Comparison of ENCODE assay signal across 23 mouse cellular contexts in the genomic region with DNA sequence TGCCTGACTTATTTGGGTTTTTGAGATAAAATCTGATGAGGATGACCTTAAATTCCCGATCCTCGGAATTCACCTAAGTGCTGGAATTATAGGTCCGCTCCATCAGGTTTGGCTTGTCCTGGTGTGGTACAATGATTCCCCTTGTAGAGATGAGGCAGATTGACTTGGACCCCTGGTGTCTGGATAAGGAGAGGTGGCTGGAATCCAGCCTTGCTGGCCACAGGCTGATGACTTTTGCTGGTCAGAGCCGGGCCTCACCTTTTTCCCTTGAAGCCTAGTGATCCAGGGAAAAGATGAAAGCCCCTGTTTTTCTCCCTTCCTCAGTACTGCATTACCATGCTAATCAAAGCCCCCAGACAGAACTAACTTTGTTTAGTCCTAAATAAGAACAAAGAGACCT. TPM values are rescaled to one million over a fixed set of nuclear protein-coding genes. Genes with fewer than 3 reads are reported as not detected.
DNase-seq lines count a peak whose midpoint lies in the region; ATAC-seq and TF ChIP-seq lines count a peak whose summit lies in the region.
"Had no signal": no experiment of that assay in that cellular context is flagged by ENCODE, and none has a peak within 500 bp of the region (broad histone marks: within the 10 kb centered on the region; RNA-seq: fewer than 3 reads in every experiment).

No protein-coding gene starts in this region.

- H3K27ac ChIP-seq in forebrain, embryonic 12.5 days: peak overlapping the region; percentile 76
- H3K27ac ChIP-seq in forebrain, postnatal 0 days (ENCODE audit: low read depth, low read length): no peak overlapping the region
- peak overlapping the region; percentile 57 for H3K27ac ChIP-seq in midbrain, embryonic 11.5 days (ENCODE audit: low read depth, low read length)
- H3K27ac ChIP-seq in midbrain, embryonic 16.5 days (ENCODE audit: low read length): no peak overlapping the region
- H3K27ac ChIP-seq in forebrain, embryonic 13.5 days: peak overlapping the region; percentile 69; the same call in 1 of the 2 replicates
- H3K27ac ChIP-seq in midbrain, embryonic 14.5 days (replicated peaks; ENCODE audit: low read depth, low read length): 0 out of 2 replicates have a peak overlapping the region, but pooled peaks have one; percentile 27
- H3K27ac ChIP-seq: embryonic facial prominence, embryonic 12.5 days; heart, adult 2 months; kidney, postnatal 0 days; layer of hippocampus, adult 2 months had no signal

- H3K4me2 ChIP-seq in forebrain, embryonic 12.5 days: no peak overlapping the region
- H3K4me2 ChIP-seq in forebrain, postnatal 0 days (ENCODE audit: low read depth): no peak overlapping the region
- H3K4me2 ChIP-seq in midbrain, embryonic 11.5 days: peak overlapping the region; percentile 3; the same call in 1 of the 2 replicates
- no peak overlapping the region for H3K4me2 ChIP-seq in midbrain, embryonic 16.5 days (ENCODE audit: low read length)
- H3K4me2 ChIP-seq in forebrain, embryonic 13.5 days: peak overlapping the region; percentile 22; the same call in 1 of the 2 replicates
- no peak overlapping the region for H3K4me2 ChIP-seq in midbrain, embryonic 14.5 days (ENCODE audit: low read length)
- H3K4me2 ChIP-seq: embryonic facial prominence, embryonic 12.5 days; lung, embryonic 14.5 days had no signal

- no peaks in the 10 kb centered on the region for H3K9me3 ChIP-seq in forebrain, embryonic 12.5 days
- H3K9me3 ChIP-seq in forebrain, postnatal 0 days (ENCODE audit: low read length): no peaks in the 10 kb centered on the region
- no peaks in the 10 kb centered on the region for H3K9me3 ChIP-seq in midbrain, embryonic 11.5 days (ENCODE audit: control insufficient read depth, low read length)
- H3K9me3 ChIP-seq in midbrain, embryonic 16.5 days (replicated peaks; ENCODE audit: control insufficient read depth, low read length, poor library complexity, severe bottlenecking): no peaks in the 10 kb centered on the region
- H3K9me3 ChIP-seq in forebrain, embryonic 13.5 days (replicated peaks): no peaks in the 10 kb centered on the region
- no peaks in the 10 kb centered on the region for H3K9me3 ChIP-seq in midbrain, embryonic 14.5 days (ENCODE audit: control insufficient read depth, low read length)
- H3K9me3 ChIP-seq: embryonic facial prominence, embryonic 12.5 days had no signal

- DNase-seq in forebrain, postnatal 0 days: no peak
- DNase-seq in midbrain, embryonic 11.5 days (ENCODE audit: low spot score, missing footprints): peak; percentile 83
- DNase-seq in midbrain, embryonic 14.5 days: no peak
- no peak for DNase-seq in left cerebral cortex, adult 8-10 months (ENCODE audit: low spot score in 2 of 2)
- DNase-seq in layer of hippocampus, adult 11-12 months (ENCODE audit: low spot score): no peak
- DNase-seq: adrenal gland, postnatal 10 days; gastrocnemius, postnatal 10 days; heart, adult 2 months; heart, postnatal 36 days; layer of hippocampus, postnatal 36 days; left cerebral cortex, postnatal 4 days; lung, embryonic 14.5 days; lung, postnatal 36 days; thymus, postnatal 14 days had no signal

- no peak for TF ChIP-seq CTCF in forebrain, postnatal 0 days (IDR thresholded peaks at IDR 0.05; ENCODE audit: low read depth)

- 66% methylated on average over 4 of the region's 4 CpGs for WGBS in forebrain, embryonic 12.5 days
- WGBS in forebrain, postnatal 0 days: 57% methylated on average over 4 of the region's 4 CpGs
- 72% methylated on average over 4 of the region's 4 CpGs for WGBS in midbrain, embryonic 11.5 days
- 66% methylated on average over 4 of the region's 4 CpGs for WGBS in midbrain, embryonic 16.5 days
- WGBS in forebrain, embryonic 13.5 days: 62% methylated on average over 4 of the region's 4 CpGs
- WGBS in midbrain, embryonic 14.5 days: 62% methylated on average over 4 of the region's 4 CpGs

- peaks cover 57% of the 10 kb centered on the region for H3K4me1 ChIP-seq in forebrain, embryonic 12.5 days
- H3K4me1 ChIP-seq in forebrain, postnatal 0 days (ENCODE audit: insufficient read depth): no peaks in the 10 kb centered on the region; the same call in 1 of the 2 replicates
- H3K4me1 ChIP-seq in midbrain, embryonic 11.5 days (ENCODE audit: control insufficient read depth, insufficient read depth, low read length): peaks cover 39% of the 10 kb centered on the region
- peaks cover 7% of the 10 kb centered on the region; the same call in 1 of the 2 replicates for H3K4me1 ChIP-seq in midbrain, embryonic 16.5 days (ENCODE audit: control insufficient read depth, insufficient read depth, low read length)
- peaks cover 55% of the 10 kb centered on the region for H3K4me1 ChIP-seq in forebrain, embryonic 13.5 days
- H3K4me1 ChIP-seq in midbrain, embryonic 14.5 days (ENCODE audit: control insufficient read depth, insufficient read depth, low read length): 0 out of 2 replicates have a peak, but pooled peaks cover 6% of the 10 kb centered on the region

- peaks cover 7% of the 10 kb centered on the region; the same call in 1 of the 2 replicates for H3K27me3 ChIP-seq in forebrain, embryonic 12.5 days
- peaks cover 5% of the 10 kb centered on the region; the same call in 1 of the 2 replicates for H3K27me3 ChIP-seq in forebrain, postnatal 0 days (ENCODE audit: insufficient read depth, low read length)
- peaks cover 7% of the 10 kb centered on the region for H3K27me3 ChIP-seq in midbrain, embryonic 11.5 days (ENCODE audit: control insufficient read depth, insufficient read depth, low read length)
- peaks cover 5% of the 10 kb centered on the region; the same call in 1 of the 2 replicates for H3K27me3 ChIP-seq in midbrain, embryonic 16.5 days (ENCODE audit: control insufficient read depth, insufficient read depth, low read depth, low read length)
- peaks cover 4% of the 10 kb centered on the region; the same call in 1 of the 2 replicates for H3K27me3 ChIP-seq in forebrain, embryonic 13.5 days
- peaks cover 15% of the 10 kb centered on the region for H3K27me3 ChIP-seq in midbrain, embryonic 14.5 days (ENCODE audit: control insufficient read depth, insufficient read depth, low read length)

- ATAC-seq in forebrain, embryonic 12.5 days (ENCODE audit: low FRiP score): no peak
- ATAC-seq in forebrain, postnatal 0 days: no peak
- ATAC-seq in midbrain, embryonic 11.5 days (ENCODE audit: low FRiP score): no peak
- ATAC-seq in midbrain, embryonic 16.5 days: no peak
- no peak for ATAC-seq in forebrain, embryonic 13.5 days
- ATAC-seq in midbrain, embryonic 14.5 days (ENCODE audit: low FRiP score, low TSS enrichment): no peak
- ATAC-seq: intestine, postnatal 0 days; Patski had no signal

- no peak overlapping the region for H3K4me3 ChIP-seq in forebrain, embryonic 12.5 days (replicated peaks)
- H3K4me3 ChIP-seq in forebrain, postnatal 0 days (ENCODE audit: low read depth, low read length): no peak overlapping the region
- no peak overlapping the region for H3K4me3 ChIP-seq in midbrain, embryonic 11.5 days (ENCODE audit: low read depth, low read length)
- H3K4me3 ChIP-seq in midbrain, embryonic 16.5 days (ENCODE audit: low read depth, low read length): no peak overlapping the region
- H3K4me3 ChIP-seq in forebrain, embryonic 13.5 days: no peak overlapping the region
- H3K4me3 ChIP-seq in midbrain, embryonic 14.5 days (replicated peaks; ENCODE audit: low read depth, low read length): no peak overlapping the region
- H3K4me3 ChIP-seq: embryonic facial prominence, embryonic 12.5 days; erythroblast, embryonic 14.5 days; heart, adult 2 months; layer of hippocampus, adult 2 months had no signal

- no peaks in the 10 kb centered on the region for H3K36me3 ChIP-seq in forebrain, embryonic 12.5 days (replicated peaks)
- no peaks in the 10 kb centered on the region for H3K36me3 ChIP-seq in forebrain, postnatal 0 days (ENCODE audit: insufficient read depth)
- H3K36me3 ChIP-seq in midbrain, embryonic 11.5 days (ENCODE audit: control insufficient read depth, insufficient read depth, low read length): no peaks in the 10 kb centered on the region
- no peaks in the 10 kb centered on the region for H3K36me3 ChIP-seq in midbrain, embryonic 16.5 days (ENCODE audit: control insufficient read depth, insufficient read depth, low read length)
- no peaks in the 10 kb centered on the region for H3K36me3 ChIP-seq in forebrain, embryonic 13.5 days (ENCODE audit: poor library complexity, severe bottlenecking)
- H3K36me3 ChIP-seq in midbrain, embryonic 14.5 days (ENCODE audit: control insufficient read depth, insufficient read depth, low read length): no peaks in the 10 kb centered on the region
- H3K36me3 ChIP-seq: embryonic facial prominence, embryonic 12.5 days had no signal

- 0 out of 2 replicates have a peak overlapping the region, but pooled peaks have one; percentile 25 for H3K9ac ChIP-seq in forebrain, embryonic 12.5 days
- H3K9ac ChIP-seq in forebrain, postnatal 0 days: no peak overlapping the region
- H3K9ac ChIP-seq in midbrain, embryonic 11.5 days (ENCODE audit: low read length): peak overlapping the region; percentile 38; the same call in 1 of the 2 replicates
- H3K9ac ChIP-seq in midbrain, embryonic 16.5 days (ENCODE audit: low read depth, low read length): no peak overlapping the region
- H3K9ac ChIP-seq in forebrain, embryonic 13.5 days: peak overlapping the region; percentile 21; the same call in 1 of the 2 replicates
- no peak overlapping the region for H3K9ac ChIP-seq in midbrain, embryonic 14.5 days (replicated peaks; ENCODE audit: low read length)
- H3K9ac ChIP-seq: embryonic facial prominence, embryonic 12.5 days; lung, embryonic 14.5 days had no signal

RNA-seq across cellular contexts. Expression of gene Slc16a6, which starts 2.3 kb away (rescaled TPM):
- 4.0 and 5.4 TPM in 2 replicates for polyA plus RNA-seq in forebrain, embryonic 12.5 days (2016; fragmentation: Nextera tagmentation; extraction: Ambion mirVana)
- total RNA-seq in forebrain, postnatal 0 days (2014; rRNA removed): 6.8 and 9.8 TPM in 2 replicates
- polyA plus RNA-seq in forebrain, postnatal 0 days (2015; fragmentation: Nextera tagmentation; extraction: Ambion mirVana): 5.4 and 6.9 TPM in 2 replicates
- polyA plus RNA-seq in midbrain, embryonic 11.5 days (2014; fragmentation: Nextera tagmentation; extraction: Ambion mirVana): 3.6 TPM in 2 replicates
- polyA plus RNA-seq in midbrain, embryonic 16.5 days (2015; fragmentation: Nextera tagmentation; extraction: Ambion mirVana): 3.7 and 4.5 TPM in 2 replicates
- 3.6 and 5.0 TPM in 2 replicates for polyA plus RNA-seq in forebrain, embryonic 13.5 days (2015; fragmentation: Nextera tagmentation; extraction: Ambion mirVana)
- 2.8 and 3.1 TPM in 2 replicates for polyA plus RNA-seq in midbrain, embryonic 14.5 days (2014; fragmentation: Nextera tagmentation; extraction: Ambion mirVana)
- total RNA-seq in left cerebral cortex, adult 8-10 months (2022): 10 to 100 TPM; 12.5 to 15.6 (median 14.0) TPM

RNA-seq across cellular contexts. Expression of gene Arsg, which starts 2.5 kb away (rescaled TPM):
- polyA plus RNA-seq in forebrain, embryonic 12.5 days (2016; fragmentation: Nextera tagmentation; extraction: Ambion mirVana): 2.4 and 2.6 TPM in 2 replicates
- total RNA-seq in forebrain, postnatal 0 days (2014; rRNA removed): 5.3 and 6.5 TPM in 2 replicates
- polyA plus RNA-seq in forebrain, postnatal 0 days (2015; fragmentation: Nextera tagmentation; extraction: Ambion mirVana): 6.9 and 7.8 TPM in 2 replicates
- polyA plus RNA-seq in midbrain, embryonic 11.5 days (2014; fragmentation: Nextera tagmentation; extraction: Ambion mirVana): 2.9 and 4.7 TPM in 2 replicates
- polyA plus RNA-seq in midbrain, embryonic 16.5 days (2015; fragmentation: Nextera tagmentation; extraction: Ambion mirVana): 4.2 and 4.3 TPM in 2 replicates
- 3.4 and 5.4 TPM in 2 replicates for polyA plus RNA-seq in forebrain, embryonic 13.5 days (2015; fragmentation: Nextera tagmentation; extraction: Ambion mirVana)
- 1.3 and 2.7 TPM in 2 replicates for polyA plus RNA-seq in midbrain, embryonic 14.5 days (2014; fragmentation: Nextera tagmentation; extraction: Ambion mirVana)
- total RNA-seq in left cerebral cortex, adult 8-10 months (2022): 10 to 100 TPM; 21.3 to 24.4 (median 22.7) TPM

RNA-seq across cellular contexts. Expression of gene Amz2, which starts 50.0 kb away (rescaled TPM):
- polyA plus RNA-seq in forebrain, embryonic 12.5 days (2016; fragmentation: Nextera tagmentation; extraction: Ambion mirVana): 46.9 and 50.2 TPM in 2 replicates
- total RNA-seq in forebrain, postnatal 0 days (2014; rRNA removed): 200 and 213 TPM in 2 replicates
- polyA plus RNA-seq in forebrain, postnatal 0 days (2015; fragmentation: Nextera tagmentation; extraction: Ambion mirVana): 45.5 and 46.2 TPM in 2 replicates
- 46.8 and 49.0 TPM in 2 replicates for polyA plus RNA-seq in midbrain, embryonic 11.5 days (2014; fragmentation: Nextera tagmentation; extraction: Ambion mirVana)
- 55.7 and 56.1 TPM in 2 replicates for polyA plus RNA-seq in midbrain, embryonic 16.5 days (2015; fragmentation: Nextera tagmentation; extraction: Ambion mirVana)
- 57.6 and 58.4 TPM in 2 replicates for polyA plus RNA-seq in forebrain, embryonic 13.5 days (2015; fragmentation: Nextera tagmentation; extraction: Ambion mirVana)
- polyA plus RNA-seq in midbrain, embryonic 14.5 days (2014; fragmentation: Nextera tagmentation; extraction: Ambion mirVana): 63.6 and 78.7 TPM in 2 replicates
- total RNA-seq in left cerebral cortex, adult 8-10 months (2022): 10 to 100 TPM; 44.4 to 56.2 (median 52.9) TPM

Comparison
In these comparisons a context has a peak if more than half of its experiments do, and no peak if none do; other contexts are left out.
1. H3K27ac ChIP-seq: peak in forebrain, embryonic 12.5 days (single experiment), midbrain, embryonic 11.5 days (single experiment), forebrain, embryonic 13.5 days (single experiment) and midbrain, embryonic 14.5 days (single experiment); none in forebrain, postnatal 0 days (single experiment) and midbrain, embryonic 16.5 days (single experiment).
2. H3K4me2 ChIP-seq: peak in midbrain, embryonic 11.5 days (single experiment) and forebrain, embryonic 13.5 days (single experiment); none in forebrain, embryonic 12.5 days (single experiment), forebrain, postnatal 0 days (single experiment), midbrain, embryonic 16.5 days (single experiment) and midbrain, embryonic 14.5 days (single experiment).
3. H3K9ac ChIP-seq: peak in forebrain, embryonic 12.5 days (single experiment), midbrain, embryonic 11.5 days (single experiment) and forebrain, embryonic 13.5 days (single experiment); none in forebrain, postnatal 0 days (single experiment), midbrain, embryonic 16.5 days (single experiment) and midbrain, embryonic 14.5 days (single experiment).